Mouse (Mus musculus): ENCODE measurements around the gene Wipf2.
"Not testable (repeated sequence)": the region's sequence is repeated elsewhere in the genome, so short reads cannot be mapped to it uniquely, and the experiment has no call there.

The Wipf2 gene

GRCm38 (mm10) chr11:98933151-98933550 lies 69.7 kb downstream of the Wipf2 start:
- peak; percentile 70 for DNase-seq

- not testable (repeated sequence) for DNase-seq
These were observed 70.4 kb downstream of the Wipf2 start for GRCm38 (mm10) chr11:98933847-98934246.

GRCm38 (mm10) chr11:98934367-98934766 lies 70.9 kb downstream of the Wipf2 start:
- no peak for DNase-seq

- no peak for DNase-seq
These were observed 71.7 kb downstream of the Wipf2 start for GRCm38 (mm10) chr11:98935123-98935522.

GRCm38 (mm10) chr11:98936170-98936569 lies 72.7 kb downstream of the Wipf2 start:
- no peak for DNase-seq

GRCm38 (mm10) chr11:98936606-98937409 lies 73.4 kb downstream of the Wipf2 start:
- DNase-seq: no peak

GRCm38 (mm10) chr11:98937410-98937913 lies 74.0 kb downstream of the Wipf2 start:
- DNase-seq: peak; percentile 70

GRCm38 (mm10) chr11:98937914-98938694 lies 74.7 kb downstream of the Wipf2 start:
- DNase-seq: no peak

GRCm38 (mm10) chr11:98938701-98939083 lies 75.3 kb downstream of the Wipf2 start:
- no peak for DNase-seq

GRCm38 (mm10) chr11:98939084-98939952 lies 75.9 kb downstream of the Wipf2 start:
- DNase-seq: no peak

- DNase-seq: peak; percentile 60
These were observed 76.7 kb downstream of the Wipf2 start for GRCm38 (mm10) chr11:98939953-98940641.

GRCm38 (mm10) chr11:98940776-98941175 lies 77.3 kb downstream of the Wipf2 start:
- no peak for DNase-seq

- DNase-seq: peak; percentile 85
These were observed 77.9 kb downstream of the Wipf2 start for GRCm38 (mm10) chr11:98941341-98941825.

- peak; percentile 59 for DNase-seq
These were observed 78.5 kb downstream of the Wipf2 start for GRCm38 (mm10) chr11:98941826-98942550.

GRCm38 (mm10) chr11:98942555-98942922 lies 79.1 kb downstream of the Wipf2 start:
- no peak for DNase-seq

- no peak for DNase-seq
These were observed 79.6 kb downstream of the Wipf2 start for GRCm38 (mm10) chr11:98942923-98943641.

- no peak for DNase-seq
These were observed 80.5 kb downstream of the Wipf2 start for GRCm38 (mm10) chr11:98943741-98944461.

- no peak for DNase-seq
These were observed 81.6 kb downstream of the Wipf2 start for GRCm38 (mm10) chr11:98944897-98945604.

GRCm38 (mm10) chr11:98945605-98945977 lies 82.2 kb downstream of the Wipf2 start:
- DNase-seq: no peak
